Mouse (Mus musculus): ENCODE data around the gene Ccp110.

Ccp110 gene

GRCm38 (mm10) chr7:118769655-118770054 lies 57.3 kb downstream of the Ccp110 start:
- DNase-seq (ENCODE audit: low read depth, low spot score) = no peak

DNA sequence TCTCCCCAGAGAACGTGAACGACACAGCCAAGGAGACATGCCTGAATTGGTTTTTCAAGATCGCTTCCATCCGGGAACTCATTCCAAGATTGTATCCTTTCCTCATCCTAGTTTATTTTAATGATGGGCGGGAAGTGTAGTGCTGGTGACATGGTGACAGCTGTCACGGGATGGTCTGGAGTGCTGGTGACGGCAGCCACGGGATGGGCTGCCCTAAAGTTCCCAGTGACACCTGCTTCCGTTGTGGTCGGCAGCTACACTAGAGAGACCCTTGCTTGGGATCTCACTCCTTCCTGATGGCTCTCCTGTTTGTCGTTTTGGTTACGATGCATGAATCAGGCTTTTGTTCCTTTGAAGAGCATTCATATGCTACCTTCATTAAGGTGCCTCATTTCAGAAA lies 60.7 kb downstream of the Ccp110 start:
- DNase-seq (ENCODE audit: low read depth, low spot score) = no peak

- no peak for DNase-seq (ENCODE audit: low read depth, low spot score)
Measured at GRCm38 (mm10) chr7:118775991-118776390, 63.6 kb downstream of the Ccp110 start.

- DNase-seq (ENCODE audit: low read depth, low spot score) = no peak
Measured at GRCm38 (mm10) chr7:118776491-118776890, 64.1 kb downstream of the Ccp110 start.

DNA sequence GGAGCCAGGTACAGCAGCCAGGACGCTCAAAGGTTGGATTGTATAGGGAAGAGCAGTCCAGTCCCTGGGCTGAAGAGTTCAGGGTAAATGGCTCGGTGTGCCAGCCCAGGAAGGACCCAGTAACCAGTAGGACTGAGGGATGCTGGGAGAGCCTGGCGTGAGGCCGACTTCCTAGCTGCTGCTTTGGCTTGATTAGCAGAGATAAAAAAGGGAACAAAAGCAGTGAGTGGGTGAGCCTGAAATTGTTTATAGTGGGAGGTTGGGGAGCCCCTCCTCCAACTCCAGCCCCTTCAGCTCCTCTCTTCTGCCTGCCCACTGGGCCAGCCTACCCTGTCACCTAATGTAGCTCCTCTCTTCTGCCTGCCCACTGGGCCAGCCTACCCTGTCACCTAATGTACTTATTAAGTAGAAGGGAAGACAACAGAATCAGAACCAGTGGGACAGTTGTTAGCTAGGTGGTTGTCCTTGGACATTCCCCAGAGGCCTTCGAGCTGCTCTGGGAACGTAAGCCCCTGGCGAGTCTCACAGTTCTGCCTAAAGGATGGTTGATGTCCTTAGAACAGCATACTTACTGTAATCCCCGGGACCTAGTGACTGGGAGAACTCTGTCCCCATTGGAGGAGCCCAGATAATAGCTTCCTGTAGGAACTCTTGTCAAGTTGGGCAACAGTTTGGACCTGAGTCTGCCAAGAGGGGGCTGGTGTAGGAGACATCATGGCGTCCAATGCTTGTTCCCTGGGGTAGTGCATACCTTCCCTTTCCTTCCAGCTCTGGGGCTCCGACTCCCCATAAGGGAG lies 65.4 kb downstream of the Ccp110 start:
- no peak for DNase-seq (ENCODE audit: low read depth, low spot score)

DNA sequence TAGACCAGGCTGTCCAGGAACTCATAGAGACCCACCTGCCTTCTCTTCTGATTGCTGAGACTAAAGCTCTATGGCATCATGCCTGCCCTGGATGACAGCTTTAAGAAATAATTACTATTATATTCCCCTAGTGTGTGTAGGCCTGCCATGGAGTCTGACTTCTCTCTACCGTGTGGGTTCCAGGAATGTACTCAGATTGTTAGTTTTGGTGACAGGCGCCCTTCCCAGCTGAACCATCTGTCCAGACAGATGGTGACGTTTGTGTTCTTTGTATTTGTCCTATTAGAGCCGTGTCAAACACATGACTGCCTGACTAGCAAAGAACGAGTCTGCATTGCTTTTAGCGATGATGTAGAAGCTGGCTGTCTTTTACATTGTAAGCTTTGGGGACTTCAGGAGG lies 66.2 kb downstream of the Ccp110 start:
- DNase-seq (ENCODE audit: low read depth, low spot score) = no peak

- DNase-seq (ENCODE audit: low read depth, low spot score) = no peak
Measured at GRCm38 (mm10) chr7:118783305-118784001, 71.1 kb downstream of the Ccp110 start.

GRCm38 (mm10) chr7:118786091-118786490 lies 73.7 kb downstream of the Ccp110 start:
- DNase-seq (ENCODE audit: low read depth, low spot score) = no peak

All from ZHBTc4 (cell line).